8 mouse cellular contexts compared by ENCODE assay signal in genomic region chr8:120216855-120217830, GRCm38 (mm10). TPM values are rescaled to one million over a fixed set of nuclear protein-coding genes. Genes with fewer than 3 reads are reported as not detected.
DNase-seq lines count a peak whose midpoint lies in the region; ATAC-seq and TF ChIP-seq lines count a peak whose summit lies in the region.

No protein-coding gene starts in this region.

- WGBS in heart, embryonic 11.5 days (ENCODE audit: insufficient replicate concordance) = 11% methylated on average over 12 of the region's 13 CpGs
- 19% methylated on average over 12 of the region's 13 CpGs for WGBS in kidney, embryonic 15.5 days
- 22% methylated on average over 13 of the region's 13 CpGs for WGBS in midbrain, embryonic 11.5 days

- H3K27ac ChIP-seq in heart, embryonic 11.5 days (ENCODE audit: low read depth, low read length) = peak overlapping the region; percentile 57
- H3K27ac ChIP-seq in kidney, embryonic 15.5 days = peak overlapping the region; percentile 88
- peak overlapping the region; percentile 28; the same call in 1 of the 2 replicates for H3K27ac ChIP-seq in midbrain, embryonic 11.5 days (ENCODE audit: low read depth, low read length)

- ATAC-seq in heart, embryonic 11.5 days (replicated peaks; ENCODE audit: insufficient number of reproducible peaks, low FRiP score, low TSS enrichment) = no peak
- ATAC-seq in kidney, embryonic 15.5 days (replicated peaks; ENCODE audit: low FRiP score) = peak; percentile 71
- ATAC-seq in midbrain, embryonic 11.5 days (ENCODE audit: low FRiP score) = peak; percentile 81

- TF ChIP-seq CTCF in C2C12 (IDR thresholded peaks at IDR 0.05; ENCODE audit: control insufficient read depth, insufficient read depth, insufficient read length) = no peak

- H3K4me3 ChIP-seq in C2C12 (ENCODE audit: insufficient read depth, poor library complexity, severe bottlenecking) = no peak overlapping the region
- H3K4me3 ChIP-seq in heart, embryonic 11.5 days (ENCODE audit: low read depth, low read length) = no peak overlapping the region
- no peak overlapping the region for H3K4me3 ChIP-seq in kidney, embryonic 15.5 days (replicated peaks)
- H3K4me3 ChIP-seq in midbrain, embryonic 11.5 days (ENCODE audit: low read depth, low read length) = no peak overlapping the region

- H3K4me1 ChIP-seq in heart, embryonic 11.5 days (ENCODE audit: control insufficient read depth, insufficient read depth, low read length) = peaks cover 41% of the 10 kb centered on the region
- H3K4me1 ChIP-seq in kidney, embryonic 15.5 days = peaks cover 48% of the 10 kb centered on the region
- H3K4me1 ChIP-seq in midbrain, embryonic 11.5 days (ENCODE audit: control insufficient read depth, insufficient read depth, low read length) = peaks cover 25% of the 10 kb centered on the region

- H3K79me3 ChIP-seq in C2C12 (ENCODE audit: low read depth) = no peaks in the 10 kb centered on the region

- no peaks in the 10 kb centered on the region for H3K79me2 ChIP-seq in C2C12 (ENCODE audit: control insufficient read depth, insufficient read depth)

- peak overlapping the region; percentile 23; the same call in 1 of the 2 replicates for H3K9ac ChIP-seq in heart, embryonic 11.5 days (ENCODE audit: low read depth, low read length)
- no peak overlapping the region for H3K9ac ChIP-seq in kidney, embryonic 15.5 days
- H3K9ac ChIP-seq in midbrain, embryonic 11.5 days (ENCODE audit: low read length) = no peak overlapping the region

- H3K36me3 ChIP-seq in C2C12 (ENCODE audit: control insufficient read depth, insufficient read depth) = no peaks in the 10 kb centered on the region
- H3K36me3 ChIP-seq in heart, embryonic 11.5 days (ENCODE audit: control insufficient read depth, insufficient read depth, low read length) = no peaks in the 10 kb centered on the region
- H3K36me3 ChIP-seq in kidney, embryonic 15.5 days = no peaks in the 10 kb centered on the region
- H3K36me3 ChIP-seq in midbrain, embryonic 11.5 days (ENCODE audit: control insufficient read depth, insufficient read depth, low read length) = no peaks in the 10 kb centered on the region

- H3K4me2 ChIP-seq in heart, embryonic 11.5 days = peak overlapping the region; percentile 11; the same call in 1 of the 2 replicates
- H3K4me2 ChIP-seq in kidney, embryonic 15.5 days = peak overlapping the region; percentile 12; the same call in 1 of the 2 replicates
- H3K4me2 ChIP-seq in midbrain, embryonic 11.5 days = no peak overlapping the region

- H3ac ChIP-seq in C2C12 (ENCODE audit: control insufficient read depth, insufficient read length, low read depth) = no peak overlapping the region

- peak; percentile 90 for DNase-seq in embryo, embryonic 10 days (ENCODE audit: low spot score)
- peak; percentile 91 for DNase-seq in midbrain, embryonic 11.5 days (ENCODE audit: low spot score, missing footprints)
- no peak for DNase-seq in cerebellum, adult 9-11 months
- DNase-seq in cerebellum, postnatal 14 days = no peak
- no peak for DNase-seq in layer of hippocampus, postnatal 10 days (ENCODE audit: low spot score in 2 of 2)

- no peaks in the 10 kb centered on the region for H3K9me3 ChIP-seq in heart, embryonic 11.5 days (replicated peaks; ENCODE audit: control insufficient read depth, low read length)
- H3K9me3 ChIP-seq in kidney, embryonic 15.5 days (replicated peaks) = no peaks in the 10 kb centered on the region
- H3K9me3 ChIP-seq in midbrain, embryonic 11.5 days (ENCODE audit: control insufficient read depth, low read length) = no peaks in the 10 kb centered on the region

- H3K27me3 ChIP-seq in C2C12 (ENCODE audit: control insufficient read depth, insufficient read depth, insufficient read length) = no peaks in the 10 kb centered on the region
- H3K27me3 ChIP-seq in heart, embryonic 11.5 days (ENCODE audit: control insufficient read depth, insufficient read depth, low read length) = no peaks in the 10 kb centered on the region
- H3K27me3 ChIP-seq in kidney, embryonic 15.5 days = peaks cover 18% of the 10 kb centered on the region; the same call in 1 of the 2 replicates
- no peaks in the 10 kb centered on the region for H3K27me3 ChIP-seq in midbrain, embryonic 11.5 days (ENCODE audit: control insufficient read depth, insufficient read depth, low read length)

TF ChIP-seq in C2C12, 6 proteins besides CTCF, POLR2A, EP300 and RAD21:
- TF ChIP-seq MYOG (IDR thresholded peaks at IDR 0.05; ENCODE audit: control insufficient read depth, extremely low read depth, insufficient read length) = no peak
- peak; percentile 49 for TF ChIP-seq MYOD1 (IDR thresholded peaks at IDR 0.05; ENCODE audit: control insufficient read depth, insufficient read length, low read depth)
- TF ChIP-seq MAX (IDR thresholded peaks at IDR 0.05) = no peak
- no peak for TF ChIP-seq FOSL1 (IDR thresholded peaks at IDR 0.05; ENCODE audit: insufficient read depth, low read length, poor library complexity, severe bottlenecking)
- no peak for TF ChIP-seq USF1 (IDR thresholded peaks at IDR 0.05; ENCODE audit: low read depth)
- TF ChIP-seq CEBPB (IDR thresholded peaks at IDR 0.05; ENCODE audit: low read depth) = peak; percentile 1
TF ChIP-seq in C2C12: peak in this region for 2.

RNA-seq across cellular contexts. Expression of gene Gse1, which starts 11.1 kb away (rescaled TPM):
- 15.6 TPM for polyA plus RNA-seq in C2C12 (2012; fragmentation: generic; extraction: Trizol)
- 12.8 and 12.9 TPM in 2 replicates for polyA plus RNA-seq in heart, embryonic 11.5 days (2014; fragmentation: Nextera tagmentation; extraction: Ambion mirVana)
- 8.3 and 10.0 TPM in 2 replicates for polyA plus RNA-seq in kidney, embryonic 15.5 days (2015; fragmentation: Nextera tagmentation; extraction: Ambion mirVana)
- polyA plus RNA-seq in midbrain, embryonic 11.5 days (2014; fragmentation: Nextera tagmentation; extraction: Ambion mirVana) = 18.5 and 20.7 TPM in 2 replicates
- total RNA-seq in layer of hippocampus, postnatal 10 days (2021) = 10 to 100 TPM; 65.0 to 79.3 TPM

RNA-seq across cellular contexts. Expression of gene Fam92b, which starts 39.9 kb away (rescaled TPM):
- polyA plus RNA-seq in C2C12 (2012; fragmentation: generic; extraction: Trizol) = not detected
- 0.41 TPM in 1 of 2 replicates, not detected in the other for polyA plus RNA-seq in heart, embryonic 11.5 days (2014; fragmentation: Nextera tagmentation; extraction: Ambion mirVana)
- 0.13 TPM in 1 of 2 replicates, not detected in the other for polyA plus RNA-seq in kidney, embryonic 15.5 days (2015; fragmentation: Nextera tagmentation; extraction: Ambion mirVana)
- 2.4 and 3.4 TPM in 2 replicates for polyA plus RNA-seq in midbrain, embryonic 11.5 days (2014; fragmentation: Nextera tagmentation; extraction: Ambion mirVana)
- total RNA-seq in layer of hippocampus, postnatal 10 days (2021) = not detected

Comparison
In these comparisons a context has a peak if more than half of its experiments do, and no peak if none do; other contexts are left out.
1. DNase-seq: peak in embryo, embryonic 10 days (single experiment) and midbrain, embryonic 11.5 days (single experiment); none in cerebellum, adult 9-11 months (single experiment), cerebellum, postnatal 14 days (0 of 2) and layer of hippocampus, postnatal 10 days (0 of 2).
2. H3K27ac ChIP-seq: peak in every context shown above with its lines; median percentile 88 in kidney, embryonic 15.5 days; 57 in heart, embryonic 11.5 days; 28 in midbrain, embryonic 11.5 days.